Mouse (Mus musculus) hindbrain, postnatal 0 days (tissue): ENCODE data around the gene Hcfc1. TPM values are rescaled to one million over a fixed set of nuclear protein-coding genes. Genes with fewer than 3 reads are reported as not detected.

Source experiments
- ATAC-seq: fragments of 200-750 bp; cut with Nextera tagmentation; 2 replicates; pipeline ENCODE4 v1.8.0; 2017; ENCODE audit warnings: mild to moderate bottlenecking, moderate TSS enrichment, moderate library complexity
- DNase-seq: peaks from one replicate; pipeline ENCODE4 v3.0.0-alpha.2; 2015; ENCODE audit warnings: low spot score
- H3K27ac ChIP-seq: fragments of 300-500 bp; sonication (generic); 2 replicates; pipeline ENCODE4 v1.5.1; 2014; ENCODE audit warnings: mild to moderate bottlenecking
- H3K27me3 ChIP-seq: fragments of 300-500 bp; sonication (generic); 2 replicates; pipeline ENCODE4 v1.6.1; 2014; ENCODE audit warnings: low read length, mixed read lengths; ENCODE audit not compliant: insufficient read depth
- H3K36me3 ChIP-seq: fragments of 300-500 bp; sonication (generic); 2 replicates; pipeline ENCODE4 v1.6.1; 2014; ENCODE audit warnings: low read length, mixed read lengths; ENCODE audit not compliant: insufficient read depth
- H3K4me1 ChIP-seq: fragments of 300-500 bp; sonication (generic); 2 replicates; pipeline ENCODE4 v1.6.1; 2014; ENCODE audit warnings: antibody characterized with exemption, low read length, mixed read lengths; ENCODE audit not compliant: insufficient read depth
- H3K4me2 ChIP-seq: fragments of 300-500 bp; sonication (generic); 2 replicates; pipeline ENCODE4 v1.6.1; 2014; ENCODE audit warnings: low read depth, mild to moderate bottlenecking, low read length, moderate library complexity, mixed read lengths
- H3K4me3 ChIP-seq: fragments of 300-500 bp; sonication (generic); 2 replicates; pipeline ENCODE4 v1.5.1; 2014; ENCODE audit warnings: low read length
- H3K9ac ChIP-seq: fragments of 300-500 bp; sonication (generic); replicated peaks from 2 replicates; pipeline ENCODE4 v1.6.1; 2014; ENCODE audit warnings: mild to moderate bottlenecking, low read length, moderate library complexity, mixed read lengths
- H3K9me3 ChIP-seq: fragments of 300-500 bp; sonication (generic); 2 replicates; pipeline ENCODE4 v1.6.1; 2016; ENCODE audit warnings: low read length, mixed read lengths
- CTCF ChIP-seq: IDR thresholded peaks from 2 replicates; pipeline ENCODE4 v1.5.1; 2016; ENCODE audit warnings: antibody characterized with exemption, control low read depth, low read depth
- WGBS: fragments of 180-500 bp; shearing (Covaris S2); extraction: QIAGEN DNeasy Blood & Tissue Kit; methylation state at CpG from one replicate; pipeline ENCODE4 v1.1.7; 2014; 5-methylcytosine and 5-hydroxymethylcytosine counted together
- polyA plus RNA-seq: library from polyadenylated mRNA; unstranded; fragments of >200 nt; fragmentation: Nextera tagmentation; extraction: Ambion mirVana; gene quantifications from 2 replicates; pipeline ENCODE4 v1.2.1, GENCODE M21; 2015
- total RNA-seq: library from RNA; depleted of rRNA; stranded (reverse); fragments of >200 nt; gene quantifications from 2 replicates; pipeline ENCODE4 v1.2.3, GENCODE M21; 2014

Gene Hcfc1
- total and polyA plus RNA-seq, 2 experiments from 2014 or later: 34.9 to 133 TPM

DNA sequence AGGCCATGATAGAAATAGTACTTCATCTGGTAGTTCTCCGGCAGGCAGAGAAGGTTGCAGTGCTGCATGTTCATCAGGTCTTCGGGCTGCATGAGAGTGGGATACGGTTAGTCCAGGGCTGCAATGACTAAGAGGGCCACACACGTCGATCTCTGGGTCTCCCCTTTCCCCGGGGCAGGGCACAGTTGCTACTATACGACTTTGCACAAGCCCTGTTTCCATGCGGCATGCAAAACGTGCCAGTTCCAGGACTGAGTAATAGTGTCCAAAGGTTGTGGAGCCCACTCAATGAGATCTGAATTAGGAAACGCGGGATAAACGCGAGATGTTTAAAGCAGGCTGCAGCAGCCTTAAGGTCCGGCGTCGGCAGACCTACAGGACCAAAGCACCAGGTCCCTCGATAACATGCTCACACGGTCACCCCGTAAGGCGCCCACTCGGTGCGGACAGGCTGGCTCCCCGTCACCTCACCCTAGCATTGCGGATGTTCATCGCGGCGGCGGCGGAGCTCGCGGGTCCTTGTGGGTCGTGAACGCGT is 44.8 kb downstream of the Hcfc1 start:
- H3K27ac ChIP-seq: peak overlapping the region; percentile 76
- H3K36me3 ChIP-seq: no peaks in the 10 kb centered on the region
- peak overlapping the region; percentile 62 for H3K4me2 ChIP-seq
- no peak for TF ChIP-seq CTCF
- peak overlapping the region; percentile 54 for H3K9ac ChIP-seq
- peak overlapping the region; percentile 47 for H3K4me3 ChIP-seq
- no peaks in the 10 kb centered on the region for H3K27me3 ChIP-seq
- H3K4me1 ChIP-seq: no peaks in the 10 kb centered on the region
- DNase-seq (no peak), ATAC-seq (0 out of 2 replicates have a peak, but pooled peaks have one; percentile 21)
- 28% methylated on average over 34 of the region's 34 CpGs for WGBS
- H3K9me3 ChIP-seq: no peaks in the 10 kb centered on the region

- H3K4me2 ChIP-seq: no peak overlapping the region
- no peaks in the 10 kb centered on the region for H3K36me3 ChIP-seq
- ATAC-seq (no peak), DNase-seq (no peak)
- no peak overlapping the region for H3K9ac ChIP-seq
- H3K9me3 ChIP-seq: no peaks in the 10 kb centered on the region
- H3K27me3 ChIP-seq: no peaks in the 10 kb centered on the region
- no peak for TF ChIP-seq CTCF
- no peak overlapping the region for H3K4me3 ChIP-seq
- no peak overlapping the region for H3K27ac ChIP-seq
- no peaks in the 10 kb centered on the region for H3K4me1 ChIP-seq
- WGBS: 81% methylated on average over 5 of the region's 5 CpGs
Measured at GRCm38 (mm10) chrX:73918631-73919030, 47.5 kb downstream of the Hcfc1 start.

GRCm38 (mm10) chrX:73916945-73917344 is 49.2 kb downstream of the Hcfc1 start:
- DNase-seq: no peak
- 76% methylated on average over 8 of the region's 8 CpGs for WGBS
- TF ChIP-seq CTCF: no peak
- no peaks in the 10 kb centered on the region for H3K27me3 ChIP-seq
- no peak overlapping the region for H3K27ac ChIP-seq
- no peak overlapping the region for H3K4me2 ChIP-seq
- no peaks in the 10 kb centered on the region for H3K4me1 ChIP-seq
- no peak for ATAC-seq
- no peaks in the 10 kb centered on the region for H3K36me3 ChIP-seq
- no peak overlapping the region for H3K9ac ChIP-seq
- H3K9me3 ChIP-seq: no peaks in the 10 kb centered on the region
- H3K4me3 ChIP-seq: no peak overlapping the region

DNA sequence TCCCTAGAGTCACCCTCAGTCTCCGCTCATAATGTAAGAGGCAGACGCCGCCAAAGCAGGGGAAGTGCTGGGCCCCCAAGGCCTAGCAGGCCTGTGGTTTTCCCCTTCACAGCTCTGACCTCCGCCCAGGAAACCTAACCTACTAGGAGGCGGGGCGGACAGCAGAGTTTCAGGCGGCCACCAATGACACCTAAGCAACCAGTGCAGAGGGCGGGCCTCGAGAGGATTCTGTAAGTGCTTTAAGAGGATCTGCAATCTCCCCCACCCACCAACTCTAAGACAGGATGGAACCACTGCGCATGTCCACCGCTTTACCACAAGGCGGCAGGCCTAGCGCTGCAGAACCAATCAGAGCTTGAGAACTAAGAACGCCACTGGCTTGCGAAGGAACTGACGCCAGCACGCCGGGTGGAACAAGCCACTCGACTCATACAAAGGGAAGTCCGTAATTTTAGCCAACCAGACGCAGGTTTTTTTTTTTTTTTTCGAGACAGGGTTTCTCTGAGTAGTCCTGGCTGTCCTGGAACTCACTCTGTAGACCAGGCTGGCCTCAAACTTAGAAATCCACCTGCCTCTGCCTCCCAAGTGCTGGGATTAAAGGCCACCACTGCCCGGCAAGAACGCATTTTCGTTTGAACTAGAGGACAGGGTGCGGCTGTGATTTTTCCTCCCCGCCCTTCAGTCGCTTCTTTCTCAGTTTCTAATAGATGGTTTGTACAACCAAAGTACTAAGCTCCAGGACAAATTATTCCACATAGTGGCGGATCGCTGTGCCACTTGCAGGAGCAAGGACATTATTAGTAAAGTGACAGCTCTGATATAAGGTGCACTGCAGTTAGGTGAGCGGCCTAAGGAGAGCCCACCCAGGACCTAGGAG is 51.1 kb downstream of the Hcfc1 start:
- peak; percentile 66 for TF ChIP-seq CTCF
- DNase-seq: peak; percentile 94
- Histone ChIP-seq H3K9me3 (no peaks in the 10 kb centered on the region), H3K4me1 (no peaks in the 10 kb centered on the region), H3K27me3 (no peaks in the 10 kb centered on the region), H3K36me3 (no peaks in the 10 kb centered on the region), H3K4me2 (peak overlapping the region; percentile 37), H3K4me3 (no peak overlapping the region), H3K27ac (peak overlapping the region; percentile 75), H3K9ac (0 out of 2 replicates have a peak overlapping the region, but pooled peaks have one; percentile 17)
- peak; percentile 97 for ATAC-seq
- WGBS: 36% methylated on average over 31 of the region's 31 CpGs

DNA sequence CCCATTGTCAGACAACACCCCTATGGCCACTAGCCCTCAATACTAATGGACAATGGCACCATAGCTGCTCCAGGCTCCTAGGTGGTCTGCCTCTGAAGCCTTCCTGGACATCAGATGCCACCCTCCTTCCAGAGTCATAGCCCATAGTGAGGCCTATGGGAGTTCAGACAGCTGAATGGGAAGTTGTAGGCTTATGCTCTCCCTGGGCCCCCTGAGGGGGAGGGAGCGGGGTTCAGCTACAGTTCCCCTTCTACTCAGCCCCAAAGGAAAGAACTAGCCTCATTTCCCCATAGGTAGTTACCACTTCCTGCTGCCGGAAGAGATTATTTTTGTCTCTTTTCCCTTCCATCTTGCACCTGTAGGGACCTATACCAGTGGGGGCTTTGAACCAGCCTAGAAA is 54.6 kb downstream of the Hcfc1 start:
- H3K27me3 ChIP-seq: no peaks in the 10 kb centered on the region
- no peaks in the 10 kb centered on the region for H3K9me3 ChIP-seq
- ATAC-seq (no peak), DNase-seq (no peak)
- H3K4me1 ChIP-seq: no peaks in the 10 kb centered on the region
- TF ChIP-seq CTCF: no peak
- WGBS: 85% methylated on average over 2 of the region's 2 CpGs
- no peaks in the 10 kb centered on the region for H3K36me3 ChIP-seq
- H3K4me3 ChIP-seq: no peak overlapping the region
- no peak overlapping the region for H3K27ac ChIP-seq
- H3K9ac ChIP-seq: no peak overlapping the region
- H3K4me2 ChIP-seq: no peak overlapping the region

- no peaks in the 10 kb centered on the region for H3K9me3 ChIP-seq
- H3K9ac ChIP-seq: no peak overlapping the region
- no peaks in the 10 kb centered on the region for H3K4me1 ChIP-seq
- H3K27me3 ChIP-seq: no peaks in the 10 kb centered on the region
- DNase-seq: no peak
- ATAC-seq: no peak
- no peaks in the 10 kb centered on the region for H3K36me3 ChIP-seq
- H3K4me2 ChIP-seq: peak overlapping the region; percentile 31; the same call in 1 of the 2 replicates
- H3K4me3 ChIP-seq: no peak overlapping the region
- H3K27ac ChIP-seq: no peak overlapping the region
- TF ChIP-seq CTCF: no peak
- WGBS: 31% methylated on average over 20 of the region's 26 CpGs
Measured at GRCm38 (mm10) chrX:73911156-73911555, 55.0 kb downstream of the Hcfc1 start.

DNA sequence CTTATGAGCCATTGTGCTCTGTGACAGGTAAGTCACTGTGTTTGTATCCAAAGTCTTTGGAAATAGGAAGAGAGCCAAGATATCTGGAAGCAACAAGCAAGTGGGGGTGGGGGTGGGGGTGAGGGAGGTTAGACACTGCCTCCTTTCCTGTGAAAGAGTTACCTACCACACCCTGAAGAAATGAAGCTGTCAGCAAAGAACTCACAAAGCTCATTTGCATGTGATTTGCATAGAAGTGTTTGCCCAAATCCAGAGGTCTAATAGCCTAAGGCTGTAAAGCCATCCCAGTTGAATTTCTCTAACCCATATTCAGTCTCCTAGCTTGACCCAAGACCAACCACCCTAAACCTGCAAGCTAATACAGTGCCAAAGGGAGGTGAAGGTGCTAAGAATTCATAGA is 55.7 kb downstream of the Hcfc1 start:
- H3K4me1 ChIP-seq: no peaks in the 10 kb centered on the region
- H3K9me3 ChIP-seq: no peaks in the 10 kb centered on the region
- ATAC-seq (no peak), DNase-seq (no peak)
- no peak overlapping the region for H3K4me2 ChIP-seq
- H3K27ac ChIP-seq: no peak overlapping the region
- H3K4me3 ChIP-seq: no peak overlapping the region
- H3K27me3 ChIP-seq: no peaks in the 10 kb centered on the region
- H3K36me3 ChIP-seq: no peaks in the 10 kb centered on the region
- H3K9ac ChIP-seq: no peak overlapping the region
- TF ChIP-seq CTCF: no peak
